Comparison of ENCODE assay signal across 8 mouse cellular contexts in genomic region chr19:6839615-6840474, GRCm38 (mm10). TPM values are rescaled to one million over a fixed set of nuclear protein-coding genes. Genes with fewer than 3 reads are reported as not detected.
A peak's percentile ranks its signal among the peaks of the same experiment; 100 is the strongest.
DNase-seq lines count a peak whose midpoint lies in the region; ATAC-seq and TF ChIP-seq lines count a peak whose summit lies in the region.

No protein-coding gene starts in this region.

- H3K9me3 ChIP-seq in forebrain, embryonic 16.5 days (ENCODE audit: control insufficient read depth, low read length): no peaks in the 10 kb centered on the region
- no peaks in the 10 kb centered on the region for H3K9me3 ChIP-seq in kidney, embryonic 15.5 days (replicated peaks)
- H3K9me3 ChIP-seq in lung, embryonic 15.5 days: no peaks in the 10 kb centered on the region

- peak overlapping the region; percentile 99 for H3K4me2 ChIP-seq in forebrain, embryonic 16.5 days (ENCODE audit: low read length)
- H3K4me2 ChIP-seq in kidney, embryonic 15.5 days: peak overlapping the region; percentile 97
- peak overlapping the region; percentile 96 for H3K4me2 ChIP-seq in lung, embryonic 15.5 days

- no peak for TF ChIP-seq CTCF in lung, adult 2 months (IDR thresholded peaks at IDR 0.05; ENCODE audit: insufficient read depth, low read length)
- TF ChIP-seq CTCF in bone marrow macrophage, adult 2 months (IDR thresholded peaks at IDR 0.05; ENCODE audit: low read depth, low read length): no peak

- peak; percentile 32 for DNase-seq in lung, adult 2 months
- no peak for DNase-seq in lung, postnatal 25 days (ENCODE audit: low spot score)
- DNase-seq in retina, embryonic 14.5 days (ENCODE audit: low spot score): peak; percentile 32
- DNase-seq in spleen, adult 12 weeks (ENCODE audit: low spot score): no peak

- H3K4me1 ChIP-seq in lung, adult 2 months (ENCODE audit: control insufficient read depth, insufficient read depth, low read length): peaks cover 8% of the 10 kb centered on the region
- H3K4me1 ChIP-seq in bone marrow macrophage, adult 2 months (ENCODE audit: control insufficient read depth, insufficient read depth, low read length): peaks cover 9% of the 10 kb centered on the region
- H3K4me1 ChIP-seq in forebrain, embryonic 16.5 days (replicated peaks; ENCODE audit: control insufficient read depth, insufficient read depth, low read length): peaks cover 17% of the 10 kb centered on the region
- H3K4me1 ChIP-seq in kidney, embryonic 15.5 days: peaks cover 24% of the 10 kb centered on the region
- H3K4me1 ChIP-seq in lung, embryonic 15.5 days: peaks cover 14% of the 10 kb centered on the region

- H3K36me3 ChIP-seq in forebrain, embryonic 16.5 days (ENCODE audit: control insufficient read depth, insufficient read depth): no peaks in the 10 kb centered on the region
- H3K36me3 ChIP-seq in kidney, embryonic 15.5 days: peaks cover 29% of the 10 kb centered on the region
- H3K36me3 ChIP-seq in lung, embryonic 15.5 days: peaks cover 24% of the 10 kb centered on the region

- H3K27ac ChIP-seq in bone marrow macrophage, adult 2 months (ENCODE audit: insufficient read depth, low read depth, low read length): no peak overlapping the region
- no peak overlapping the region for H3K27ac ChIP-seq in forebrain, embryonic 16.5 days (ENCODE audit: low read length)
- H3K27ac ChIP-seq in kidney, embryonic 15.5 days: peak overlapping the region; percentile 37; the same call in 1 of the 2 replicates
- peak overlapping the region; percentile 91 for H3K27ac ChIP-seq in lung, embryonic 15.5 days

- 0 out of 2 replicates have a peak, but pooled peaks have one; percentile 7 for TF ChIP-seq POLR2A in lung, adult 2 months (IDR thresholded peaks at IDR 0.05; ENCODE audit: borderline replicate concordance, extremely low read depth, low read depth, low read length)
- no peak for TF ChIP-seq POLR2A in bone marrow macrophage, adult 2 months (IDR thresholded peaks at IDR 0.05; ENCODE audit: borderline replicate concordance, low read depth, low read length)

- H3K4me3 ChIP-seq in lung, adult 2 months (replicated peaks; ENCODE audit: extremely low read depth, low read depth, low read length): peak overlapping the region; percentile 98
- peak overlapping the region; percentile 80 for H3K4me3 ChIP-seq in bone marrow macrophage, adult 2 months (ENCODE audit: insufficient read depth, low read length)
- peak overlapping the region; percentile 71 for H3K4me3 ChIP-seq in forebrain, embryonic 16.5 days (replicated peaks; ENCODE audit: low read length)
- peak overlapping the region; percentile 83 for H3K4me3 ChIP-seq in kidney, embryonic 15.5 days (replicated peaks)
- peak overlapping the region; percentile 72 for H3K4me3 ChIP-seq in lung, embryonic 15.5 days

- WGBS in lung, adult 2 months: 9% methylated on average over 45 of the region's 46 CpGs
- WGBS in forebrain, embryonic 16.5 days: under 1% methylated on average over 44 of the region's 46 CpGs
- 1% methylated on average over 46 of the region's 46 CpGs for WGBS in kidney, embryonic 15.5 days
- WGBS in lung, embryonic 15.5 days: 3% methylated on average over 46 of the region's 46 CpGs

- peak overlapping the region; percentile 74 for H3K9ac ChIP-seq in forebrain, embryonic 16.5 days (replicated peaks; ENCODE audit: low read depth, low read length)
- H3K9ac ChIP-seq in kidney, embryonic 15.5 days: peak overlapping the region; percentile 86
- H3K9ac ChIP-seq in lung, embryonic 15.5 days: peak overlapping the region; percentile 75

- peaks cover 8% of the 10 kb centered on the region for H3K27me3 ChIP-seq in forebrain, embryonic 16.5 days (replicated peaks; ENCODE audit: control insufficient read depth, insufficient read depth, low read length)
- peaks cover 34% of the 10 kb centered on the region for H3K27me3 ChIP-seq in kidney, embryonic 15.5 days
- H3K27me3 ChIP-seq in lung, embryonic 15.5 days: peaks cover 8% of the 10 kb centered on the region; the same call in 1 of the 2 replicates

- peak; percentile 77 for ATAC-seq in forebrain, embryonic 16.5 days
- ATAC-seq in kidney, embryonic 15.5 days (replicated peaks; ENCODE audit: low FRiP score): peak; percentile 29; the same call in 1 of the 2 replicates
- peak; percentile 21; the same call in 1 of the 2 replicates for ATAC-seq in lung, embryonic 15.5 days (ENCODE audit: borderline replicate concordance, extremely low read depth, low FRiP score, low TSS enrichment)

RNA-seq across cellular contexts. Expression of gene Rps6ka4, which starts 0.6 kb away (rescaled TPM):
- polyA plus RNA-seq in lung, adult 2 months (2012; rRNA removed): 45.9 and 49.8 TPM in 2 replicates
- 17.9 and 20.5 TPM in 2 replicates for polyA plus RNA-seq in bone marrow macrophage, adult 2 months (2012; ENCODE audit: insufficient read depth, insufficient read length, missing spikeins)
- 9.4 and 9.7 TPM in 2 replicates for polyA plus RNA-seq in forebrain, embryonic 16.5 days (2015; fragmentation: Nextera tagmentation; extraction: Ambion mirVana)
- polyA plus RNA-seq in kidney, embryonic 15.5 days (2015; fragmentation: Nextera tagmentation; extraction: Ambion mirVana): 19.2 and 22.3 TPM in 2 replicates
- polyA plus RNA-seq in lung, embryonic 15.5 days (2015; fragmentation: Nextera tagmentation; extraction: Ambion mirVana): 33.4 and 36.1 TPM in 2 replicates

RNA-seq across cellular contexts. Expression of gene Ccdc88b, which starts 18.2 kb away (rescaled TPM):
- 17.3 and 19.9 TPM in 2 replicates for polyA plus RNA-seq in lung, adult 2 months (2012; rRNA removed)
- polyA plus RNA-seq in bone marrow macrophage, adult 2 months (2012; ENCODE audit: insufficient read depth, insufficient read length, missing spikeins): 31.8 and 33.2 TPM in 2 replicates
- polyA plus RNA-seq in forebrain, embryonic 16.5 days (2015; fragmentation: Nextera tagmentation; extraction: Ambion mirVana): 0.68 and 1.1 TPM in 2 replicates
- 0.74 and 1.2 TPM in 2 replicates for polyA plus RNA-seq in kidney, embryonic 15.5 days (2015; fragmentation: Nextera tagmentation; extraction: Ambion mirVana)
- 1.3 and 1.7 TPM in 2 replicates for polyA plus RNA-seq in lung, embryonic 15.5 days (2015; fragmentation: Nextera tagmentation; extraction: Ambion mirVana)

Comparison
In these comparisons a context has a peak if more than half of its experiments do, and no peak if none do; other contexts are left out.
1. DNase-seq: peak in lung, adult 2 months (single experiment) and retina, embryonic 14.5 days (single experiment); none in lung, postnatal 25 days (single experiment) and spleen, adult 12 weeks (single experiment).
2. H3K27ac ChIP-seq: peak in kidney, embryonic 15.5 days (single experiment) and lung, embryonic 15.5 days (single experiment); none in bone marrow macrophage, adult 2 months (single experiment) and forebrain, embryonic 16.5 days (single experiment).
3. ATAC-seq: peak in every context shown above with its lines; median percentile 77 in forebrain, embryonic 16.5 days; 29 in kidney, embryonic 15.5 days; 21 in lung, embryonic 15.5 days.
4. Peak in every context shown above with its lines, with median percentiles within 50 percentile points of each other: H3K4me3 ChIP-seq, H3K4me2 ChIP-seq and H3K9ac ChIP-seq.